Mouse (Mus musculus) hindbrain, embryonic 16.5 days (tissue): ENCODE data around the gene Arhgap28. TPM values are rescaled to one million over a fixed set of nuclear protein-coding genes. Genes with fewer than 3 reads are reported as not detected.

Experiments
- ATAC-seq: fragments of 200-750 bp; cut with Nextera tagmentation; 2 replicates; pipeline ENCODE4 v1.8.0; 2017; ENCODE audit warnings: moderate TSS enrichment, moderate library complexity
- H3K27ac ChIP-seq: fragments of 300-500 bp; sonication (generic); 2 replicates; pipeline ENCODE4 v1.5.1; 2014; ENCODE audit warnings: low read depth, mild to moderate bottlenecking, control low read depth, low read length, moderate library complexity
- H3K27me3 ChIP-seq: fragments of 300-500 bp; sonication (generic); replicated peaks from 2 replicates; pipeline ENCODE4 v1.6.1; 2014; ENCODE audit warnings: low read length; ENCODE audit not compliant: control insufficient read depth, insufficient read depth
- H3K36me3 ChIP-seq: fragments of 300-500 bp; sonication (generic); 2 replicates; pipeline ENCODE4 v1.6.1; 2014; ENCODE audit warnings: mild to moderate bottlenecking, low read length, moderate library complexity, mixed read lengths; ENCODE audit not compliant: control insufficient read depth, insufficient read depth
- H3K4me1 ChIP-seq: fragments of 300-500 bp; sonication (generic); 2 replicates; pipeline ENCODE4 v1.6.1; 2014; ENCODE audit warnings: low read depth, low read length; ENCODE audit not compliant: control insufficient read depth, insufficient read depth
- H3K4me2 ChIP-seq: fragments of 300-500 bp; sonication (generic); 2 replicates; pipeline ENCODE4 v1.6.1; 2014; ENCODE audit warnings: mild to moderate bottlenecking, low read length, control low read depth, moderate library complexity
- H3K4me3 ChIP-seq: fragments of 300-500 bp; sonication (generic); 2 replicates; pipeline ENCODE4 v1.5.1; 2014; ENCODE audit warnings: mild to moderate bottlenecking, low read length, control low read depth, moderate library complexity
- H3K9ac ChIP-seq: fragments of 300-500 bp; sonication (generic); 2 replicates; pipeline ENCODE4 v1.6.1; 2014; ENCODE audit warnings: low read depth, mild to moderate bottlenecking, control low read depth, low read length, moderate library complexity
- H3K9me3 ChIP-seq: fragments of 300-500 bp; sonication (generic); 2 replicates; pipeline ENCODE4 v1.6.1; 2014; ENCODE audit warnings: mild to moderate bottlenecking, low read length, moderate library complexity; ENCODE audit not compliant: control insufficient read depth
- WGBS: fragments of 180-500 bp; shearing (Covaris S2); extraction: QIAGEN DNeasy Blood & Tissue Kit; methylation state at CpG from one replicate; pipeline ENCODE4 v1.1.7; 2014; 5-methylcytosine and 5-hydroxymethylcytosine counted together
- polyA plus RNA-seq: library from polyadenylated mRNA; unstranded; fragments of >200 nt; fragmentation: Nextera tagmentation; extraction: Ambion mirVana; gene quantifications from 2 replicates; pipeline ENCODE4 v1.2.1, GENCODE M21; 2015

Gene Arhgap28
- polyA plus RNA-seq, 1 experiment from 2014 or later, result 5.9 TPM

- no peaks in the 10 kb centered on the region for H3K27me3 ChIP-seq
- no peak overlapping the region for H3K4me2 ChIP-seq
- H3K9ac ChIP-seq, result no peak overlapping the region
- no peaks in the 10 kb centered on the region for H3K9me3 ChIP-seq
- no peaks in the 10 kb centered on the region for H3K4me1 ChIP-seq
- 82% methylated on average over 4 of the region's 4 CpGs for WGBS
- H3K4me3 ChIP-seq, result no peak overlapping the region
- H3K36me3 ChIP-seq, result no peaks in the 10 kb centered on the region
- ATAC-seq, result no peak
- no peak overlapping the region for H3K27ac ChIP-seq
Measured at GRCm38 (mm10) chr17:67908137-67908536, 95.8 kb downstream of the Arhgap28 start.

DNA sequence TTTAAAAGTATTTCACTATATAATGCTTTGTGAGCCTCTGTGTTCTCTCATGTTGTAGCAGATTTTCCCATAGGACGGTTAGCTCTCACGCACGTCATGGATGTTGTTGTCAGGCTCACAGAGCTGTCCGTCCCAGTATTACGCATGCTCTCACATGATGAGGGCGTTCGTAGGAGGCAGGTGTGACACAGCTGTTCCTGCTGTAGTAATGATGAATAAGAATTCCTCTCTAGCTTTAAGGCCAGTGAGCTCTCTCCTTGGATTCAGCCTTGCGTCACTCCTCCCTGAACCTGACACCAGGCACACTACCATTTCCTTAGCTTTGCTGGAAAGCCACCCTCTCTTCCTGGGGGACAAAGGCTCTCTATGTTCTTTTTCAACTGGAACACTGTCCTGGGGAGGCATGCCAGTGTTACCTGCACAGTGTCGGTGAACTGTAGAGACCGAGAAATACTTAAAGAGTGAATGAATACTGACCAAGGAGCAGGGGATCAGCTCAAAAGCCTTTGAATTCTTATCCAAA lies 96.3 kb downstream of the Arhgap28 start:
- H3K36me3 ChIP-seq, result no peaks in the 10 kb centered on the region
- no peak for ATAC-seq
- H3K4me3 ChIP-seq, result no peak overlapping the region
- no peak overlapping the region for H3K9ac ChIP-seq
- H3K27ac ChIP-seq, result no peak overlapping the region
- H3K4me1 ChIP-seq, result no peaks in the 10 kb centered on the region
- no peak overlapping the region for H3K4me2 ChIP-seq
- H3K27me3 ChIP-seq, result no peaks in the 10 kb centered on the region
- H3K9me3 ChIP-seq, result no peaks in the 10 kb centered on the region
- WGBS, result 88% methylated on average over 10 of the region's 10 CpGs

DNA sequence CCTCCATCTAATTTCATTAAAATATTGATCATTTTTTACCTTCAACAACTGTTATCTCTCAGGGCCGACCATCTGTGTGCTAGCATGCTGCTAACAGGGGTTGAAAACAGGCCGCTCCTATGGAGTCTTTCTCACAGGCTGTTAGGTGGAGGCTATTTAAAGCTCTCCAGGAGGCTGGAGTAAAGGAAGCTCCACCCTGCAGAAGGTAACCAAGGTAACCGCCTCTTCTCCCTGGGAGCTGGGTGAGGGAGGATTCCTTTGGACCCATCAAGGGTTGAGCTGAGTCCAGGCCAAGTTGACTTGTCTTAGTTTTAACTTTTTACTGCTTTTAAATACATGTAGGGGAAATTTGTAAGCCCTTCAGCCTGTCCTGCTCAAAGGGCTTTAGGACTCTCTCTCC lies 97.7 kb downstream of the Arhgap28 start:
- Histone ChIP-seq H3K36me3 (no peaks in the 10 kb centered on the region), H3K4me2 (no peak overlapping the region), H3K27ac (no peak overlapping the region), H3K9me3 (no peaks in the 10 kb centered on the region), H3K9ac (no peak overlapping the region), H3K27me3 (no peaks in the 10 kb centered on the region), H3K4me3 (no peak overlapping the region), H3K4me1 (no peaks in the 10 kb centered on the region)
- ATAC-seq, result no peak
- WGBS, result 64% methylated on average over 3 of the region's 3 CpGs

DNA sequence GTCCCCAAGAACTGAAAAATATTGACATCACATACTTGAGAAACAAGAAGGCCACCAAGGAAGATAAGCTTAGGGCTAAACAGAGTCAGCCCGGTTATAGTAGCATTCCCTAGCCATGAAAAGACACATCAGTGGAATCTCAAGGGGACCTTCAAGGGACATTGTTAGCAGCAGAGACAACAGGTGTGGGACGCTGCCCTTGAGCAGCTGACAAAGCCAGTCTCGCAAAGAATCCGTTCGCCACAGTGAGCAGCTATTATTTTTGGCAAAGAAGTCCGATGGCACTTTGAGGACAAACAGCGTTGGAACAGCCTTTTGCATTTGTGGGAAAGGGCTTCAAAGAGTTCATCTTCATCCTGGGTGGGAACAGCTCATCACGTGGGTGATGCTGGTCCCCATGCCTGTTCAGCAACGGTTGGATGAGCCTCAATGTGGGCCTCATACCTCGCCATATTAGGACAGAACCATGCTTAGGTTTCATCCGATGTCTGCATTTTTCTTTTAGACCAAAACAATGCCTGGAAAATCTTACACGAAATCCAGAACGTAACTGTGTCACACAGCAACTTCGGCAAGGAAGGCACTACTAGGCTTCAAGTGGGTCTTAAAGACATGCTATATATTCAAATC lies 99.5 kb downstream of the Arhgap28 start:
- H3K9me3 ChIP-seq, result no peaks in the 10 kb centered on the region
- H3K27ac ChIP-seq, result no peak overlapping the region
- no peak for ATAC-seq
- no peaks in the 10 kb centered on the region for H3K36me3 ChIP-seq
- no peaks in the 10 kb centered on the region for H3K27me3 ChIP-seq
- H3K4me3 ChIP-seq, result no peak overlapping the region
- no peak overlapping the region for H3K9ac ChIP-seq
- H3K4me2 ChIP-seq, result no peak overlapping the region
- H3K4me1 ChIP-seq, result no peaks in the 10 kb centered on the region
- 75% methylated on average over 14 of the region's 14 CpGs for WGBS

DNA sequence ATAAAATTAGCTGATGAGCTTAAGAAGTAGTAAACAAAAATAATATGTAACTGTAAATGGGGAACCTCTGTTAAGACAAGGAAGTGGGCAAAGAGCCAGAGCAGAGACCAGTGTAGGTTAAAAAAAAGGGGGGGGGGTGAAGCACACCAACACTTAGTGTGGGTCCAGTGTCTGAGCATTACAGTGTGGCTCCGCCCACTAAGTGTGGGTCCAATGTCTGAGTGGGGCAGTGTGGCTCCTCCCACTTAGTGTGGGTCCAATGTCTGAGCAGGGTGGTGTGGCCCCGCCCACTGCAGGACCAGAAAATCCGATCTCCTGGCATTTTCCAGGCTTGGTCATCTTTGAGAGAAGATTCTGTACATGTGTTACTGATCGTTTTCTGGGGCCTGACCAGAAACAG lies 101.1 kb downstream of the Arhgap28 start:
- 91% methylated on average over 4 of the region's 4 CpGs for WGBS
- Histone ChIP-seq H3K4me3 (no peak overlapping the region), H3K4me1 (no peaks in the 10 kb centered on the region), H3K27ac (no peak overlapping the region), H3K9me3 (no peaks in the 10 kb centered on the region), H3K27me3 (no peaks in the 10 kb centered on the region), H3K9ac (no peak overlapping the region), H3K36me3 (no peaks in the 10 kb centered on the region), H3K4me2 (no peak overlapping the region)
- no peak for ATAC-seq

DNA sequence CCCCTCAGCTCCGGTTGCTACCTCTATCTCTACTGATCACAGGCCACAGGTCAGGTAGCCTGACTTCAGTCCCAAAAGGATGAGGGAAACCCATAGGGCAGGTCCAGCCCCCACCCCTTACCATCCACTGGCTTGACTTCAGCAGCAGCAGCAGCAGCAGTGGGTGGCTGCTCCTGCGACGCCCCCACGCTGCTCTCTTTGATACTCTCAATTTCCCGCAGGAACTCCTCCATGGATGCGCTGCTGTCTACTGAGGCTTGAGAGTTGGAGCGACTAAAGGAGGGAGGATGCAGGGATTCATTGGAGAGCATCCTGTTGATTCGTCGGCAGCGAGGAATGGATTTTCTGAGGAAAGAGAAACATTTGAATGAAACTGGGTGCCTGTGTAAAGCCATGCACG lies 102.8 kb downstream of the Arhgap28 start:
- no peak overlapping the region for H3K27ac ChIP-seq
- ATAC-seq, result no peak
- H3K36me3 ChIP-seq, result no peaks in the 10 kb centered on the region
- no peak overlapping the region for H3K9ac ChIP-seq
- H3K4me1 ChIP-seq, result no peaks in the 10 kb centered on the region
- H3K9me3 ChIP-seq, result no peaks in the 10 kb centered on the region
- no peak overlapping the region for H3K4me3 ChIP-seq
- no peaks in the 10 kb centered on the region for H3K27me3 ChIP-seq
- 79% methylated on average over 11 of the region's 11 CpGs for WGBS
- H3K4me2 ChIP-seq, result no peak overlapping the region

- H3K4me3 ChIP-seq, result no peak overlapping the region
- H3K36me3 ChIP-seq, result no peaks in the 10 kb centered on the region
- H3K4me2 ChIP-seq, result no peak overlapping the region
- no peak for ATAC-seq
- no peaks in the 10 kb centered on the region for H3K27me3 ChIP-seq
- H3K9me3 ChIP-seq, result no peaks in the 10 kb centered on the region
- 81% methylated on average over 5 of the region's 5 CpGs for WGBS
- H3K4me1 ChIP-seq, result no peaks in the 10 kb centered on the region
- no peak overlapping the region for H3K9ac ChIP-seq
- no peak overlapping the region for H3K27ac ChIP-seq
Measured at GRCm38 (mm10) chr17:67899376-67899775, 104.5 kb downstream of the Arhgap28 start.

DNA sequence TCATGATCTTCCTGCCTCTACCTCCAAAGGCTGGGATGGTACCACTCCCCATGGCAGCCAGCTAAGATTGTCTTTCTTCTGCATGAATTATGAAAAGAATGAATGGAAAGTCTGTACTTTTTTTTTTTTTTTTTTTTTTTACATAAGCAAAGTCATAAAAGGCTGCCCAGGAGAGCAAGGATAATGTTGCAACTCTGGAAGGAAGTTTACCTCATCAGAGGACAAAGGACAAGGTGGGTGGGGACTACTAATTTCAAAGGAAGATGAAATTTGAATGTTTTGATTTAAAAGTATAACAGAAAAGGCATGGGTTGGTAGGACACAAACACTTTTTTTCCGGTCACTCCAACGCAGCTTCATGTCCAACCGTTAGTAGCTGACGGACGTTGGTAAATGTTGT lies 107.5 kb downstream of the Arhgap28 start:
- no peaks in the 10 kb centered on the region for H3K36me3 ChIP-seq
- no peak overlapping the region for H3K27ac ChIP-seq
- no peak overlapping the region for H3K4me3 ChIP-seq
- no peaks in the 10 kb centered on the region for H3K9me3 ChIP-seq
- no peak overlapping the region for H3K9ac ChIP-seq
- H3K4me1 ChIP-seq, result no peaks in the 10 kb centered on the region
- ATAC-seq, result no peak
- no peaks in the 10 kb centered on the region for H3K27me3 ChIP-seq
- 95% methylated on average over 5 of the region's 5 CpGs for WGBS
- no peak overlapping the region for H3K4me2 ChIP-seq

DNA sequence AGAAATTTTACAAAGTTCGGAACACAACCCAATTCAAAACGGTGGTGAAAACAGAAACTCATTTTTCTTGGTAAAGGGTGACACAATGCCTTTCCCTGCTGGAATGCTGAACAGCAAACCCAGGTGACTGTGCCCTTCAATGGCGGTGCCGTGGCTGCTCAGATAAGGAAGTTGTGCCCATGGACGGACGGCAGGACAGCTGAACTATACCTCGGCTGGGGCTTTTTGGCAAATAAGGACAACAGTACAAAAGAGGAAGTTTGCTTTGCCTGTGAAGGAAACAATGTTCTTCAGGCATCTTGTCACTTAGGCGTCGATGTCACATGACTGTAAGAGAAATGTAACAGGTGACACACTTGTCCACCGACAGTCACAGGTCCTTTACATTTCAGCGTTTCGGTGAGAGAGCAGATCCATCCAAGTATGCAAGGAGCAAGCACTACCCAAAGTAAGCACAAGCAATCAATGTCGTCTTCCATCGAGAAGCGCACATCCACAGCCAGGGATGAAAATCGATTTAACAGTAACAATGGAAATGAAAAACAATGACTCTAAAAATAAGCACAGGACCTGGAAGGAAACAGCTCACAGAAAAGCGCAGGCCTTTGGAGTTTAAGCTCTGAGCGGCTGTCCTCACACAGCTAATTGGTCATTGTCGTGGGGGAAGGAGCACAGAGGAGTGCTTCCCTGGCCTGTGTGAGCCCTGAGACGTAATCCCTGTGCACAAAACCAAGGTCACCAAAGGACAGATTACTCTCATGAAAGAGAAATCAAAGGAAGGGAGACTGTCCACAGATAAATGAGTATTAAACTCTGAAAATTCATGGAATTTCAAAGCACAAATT lies 114.2 kb downstream of the Arhgap28 start:
- Histone ChIP-seq H3K27ac (no peak overlapping the region), H3K4me1 (no peaks in the 10 kb centered on the region), H3K27me3 (no peaks in the 10 kb centered on the region), H3K4me3 (no peak overlapping the region), H3K9ac (no peak overlapping the region), H3K4me2 (no peak overlapping the region), H3K9me3 (no peaks in the 10 kb centered on the region), H3K36me3 (no peaks in the 10 kb centered on the region)
- ATAC-seq, result no peak
- WGBS, result 65% methylated on average over 20 of the region's 20 CpGs
